Mouse (Mus musculus) left cerebral cortex, adult 8-10 months (tissue): ENCODE data around the gene Mamstr. TPM values are rescaled to one million over a fixed set of nuclear protein-coding genes. Genes with fewer than 3 reads are reported as not detected.

Source experiments
- DNase-seq, 2 experiments: peaks; one replicate each; pipeline ENCODE4 v3.0.0; 2022; ENCODE audit warnings: low spot score in 2 of 2
- total RNA-seq, 4 experiments: library from RNA; stranded (reverse); gene quantifications; 2 replicates each; pipeline ENCODE4 v1.2.4; 2022

Gene Mamstr
- 1 to 10 TPM; 3.5 to 6.0 (median 5.6) TPM for total RNA-seq

DNA sequence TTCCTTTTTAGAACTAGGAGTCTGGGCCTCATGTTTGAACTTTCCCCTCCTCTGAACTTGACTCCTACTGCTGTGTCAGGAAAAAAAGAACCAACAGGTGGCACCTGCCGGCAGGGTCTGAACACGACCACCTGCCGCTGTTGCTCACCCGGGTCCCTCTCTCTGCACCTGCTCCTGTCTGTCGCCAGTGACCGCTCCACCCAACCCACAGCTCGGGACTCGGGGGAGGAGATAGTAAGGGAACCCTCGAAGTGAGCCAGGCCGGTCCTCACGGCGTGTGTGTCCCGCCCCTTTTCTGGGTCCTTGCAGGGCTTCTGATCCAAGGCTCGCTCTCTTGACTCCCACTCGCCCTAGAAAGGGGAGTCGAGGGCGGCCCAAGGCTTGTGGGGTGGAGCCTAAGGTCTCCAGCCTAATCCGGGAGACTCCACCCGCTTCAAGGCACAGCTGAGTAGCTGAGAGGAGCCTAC is at the start of gene Mamstr:
Gene Mamstr, plus strand, starts transcription at position 417 of the 467 bp plus-strand sequence.
- no peak for DNase-seq

- no peak for DNase-seq
Observed at GRCm38 (mm10) chr7:45590874-45591273, 48.9 kb upstream of the Mamstr start.

DNA sequence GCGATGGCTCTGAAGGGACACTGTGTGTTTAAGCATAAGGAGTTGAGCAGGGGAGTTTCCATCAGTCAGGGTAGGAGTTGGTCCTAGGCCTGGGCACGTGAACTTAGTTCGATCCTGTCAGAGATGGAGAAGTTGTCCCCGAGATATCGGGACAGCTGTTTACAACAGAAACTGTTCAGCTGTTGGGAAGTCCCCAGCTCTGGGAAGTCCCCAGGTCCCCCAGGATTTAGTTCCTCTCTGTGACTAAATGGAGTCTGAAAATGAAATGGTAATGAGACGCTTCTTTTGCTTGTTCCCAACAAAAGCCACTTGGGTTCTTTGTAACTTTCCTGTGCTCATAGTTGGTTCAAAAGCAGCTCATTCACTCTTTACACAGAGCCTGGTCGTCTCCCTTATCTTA is 47.9 kb upstream of the Mamstr start:
- no peak for DNase-seq

GRCm38 (mm10) chr7:45593118-45593815 is 46.5 kb upstream of the Mamstr start:
- DNase-seq, result peak in 1 of 2 experiments; percentile 39

DNA sequence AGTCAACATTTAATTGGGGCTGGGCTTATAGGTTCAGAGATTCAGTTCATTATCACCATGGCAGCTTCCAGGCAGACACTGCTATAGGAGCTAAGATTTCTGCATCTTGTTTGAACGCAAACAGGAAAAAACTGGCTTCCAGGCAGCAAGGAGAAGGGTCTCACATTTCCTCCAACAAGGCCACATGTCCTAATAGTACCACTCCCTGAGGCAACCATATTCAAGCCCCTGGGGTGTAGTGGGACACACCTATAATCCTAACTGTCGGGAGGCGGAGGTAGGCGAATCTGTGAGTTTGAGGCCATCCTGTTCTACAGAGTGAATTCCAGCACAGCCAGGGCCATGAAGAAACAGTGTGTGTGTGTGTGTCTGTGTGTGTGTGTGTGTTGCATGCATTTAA is 44.6 kb upstream of the Mamstr start:
- DNase-seq, result no peak

DNA sequence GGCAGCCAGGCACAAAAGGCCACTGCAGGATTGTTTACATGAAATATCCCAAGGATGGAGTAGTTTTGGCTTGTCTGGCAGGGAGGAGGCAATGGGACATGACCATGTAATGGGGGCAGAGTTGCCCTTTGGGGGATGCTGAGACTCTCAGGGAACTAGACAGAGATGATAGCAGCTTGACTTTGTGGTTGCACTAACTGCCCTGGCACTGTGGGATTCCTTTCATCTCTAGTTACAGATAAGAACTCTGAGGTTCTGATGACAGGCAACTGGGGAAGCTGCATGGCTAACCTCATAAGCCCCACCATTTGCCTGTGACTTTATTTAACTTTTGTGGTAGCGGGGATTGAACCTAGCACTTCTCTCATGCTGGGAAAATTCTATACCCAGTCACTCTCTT is 43.7 kb upstream of the Mamstr start:
- DNase-seq, result no peak

GRCm38 (mm10) chr7:45597013-45597412 is 42.8 kb upstream of the Mamstr start:
- no peak for DNase-seq

DNA sequence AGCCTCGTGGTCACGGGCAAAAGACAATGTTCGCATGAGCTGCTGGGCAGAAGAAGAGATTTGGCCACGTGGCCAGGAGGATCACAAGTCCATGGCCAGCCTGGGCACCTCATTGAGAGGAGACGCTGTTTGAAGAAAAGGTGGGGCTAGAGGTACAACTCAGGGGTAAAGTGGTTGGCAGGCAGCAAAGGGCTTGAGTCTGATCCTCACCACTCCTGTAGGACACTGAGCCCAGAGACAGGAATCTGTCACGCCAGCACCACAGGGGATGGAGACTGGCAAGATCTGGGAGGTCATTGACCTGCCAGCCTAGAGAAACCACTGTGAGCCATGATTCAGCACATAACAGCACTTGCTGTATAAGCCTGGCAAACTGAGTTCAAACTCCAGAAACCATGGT is 42.2 kb upstream of the Mamstr start:
- no peak for DNase-seq

DNA sequence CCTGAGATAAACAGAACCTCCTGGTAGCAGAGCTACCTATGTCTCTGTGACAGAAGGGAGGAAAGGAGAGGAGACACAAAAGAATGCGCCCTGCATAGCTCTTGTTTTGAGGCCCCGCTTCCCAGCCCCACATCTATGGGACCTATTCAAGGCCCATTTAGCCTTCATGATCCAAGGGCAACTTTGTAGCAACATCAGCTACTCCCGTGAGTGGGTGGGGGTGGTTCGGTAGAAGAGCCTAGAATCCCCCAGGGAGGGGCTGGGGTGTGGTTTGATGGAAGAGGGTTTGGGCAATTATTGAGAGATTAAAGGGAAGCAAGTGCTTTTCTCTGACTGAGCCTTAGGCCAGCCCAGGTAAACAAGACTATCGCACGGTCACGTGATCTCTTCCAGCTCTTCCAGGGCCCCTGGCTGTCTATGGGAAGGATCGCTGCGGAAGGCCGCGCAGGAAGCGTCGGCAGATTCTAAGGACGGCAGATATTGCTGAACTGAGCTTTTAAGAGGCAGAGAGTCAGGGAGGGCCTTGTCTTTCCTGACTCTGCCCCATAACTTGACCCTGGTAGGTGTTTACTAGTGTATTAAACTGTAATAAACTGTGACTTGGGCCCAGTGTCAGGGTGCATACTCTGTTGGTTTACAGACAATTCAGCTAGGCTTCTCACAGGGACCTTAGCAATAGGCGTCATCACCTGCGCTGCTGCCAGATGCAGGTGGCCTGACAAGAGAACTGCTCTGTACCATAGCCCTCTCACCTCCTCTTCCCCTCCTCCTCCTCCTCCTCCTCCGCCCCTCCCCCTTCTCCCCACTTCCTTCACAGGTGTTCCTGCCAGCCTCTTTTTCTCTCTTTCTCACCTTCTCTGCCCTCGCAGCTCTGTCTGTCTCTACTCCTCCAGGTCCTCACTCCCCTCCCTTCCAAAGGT is 40.6 kb upstream of the Mamstr start:
- DNase-seq, result no peak

- DNase-seq, result no peak
Observed at GRCm38 (mm10) chr7:45605704-45606289, 34.0 kb upstream of the Mamstr start.

DNA sequence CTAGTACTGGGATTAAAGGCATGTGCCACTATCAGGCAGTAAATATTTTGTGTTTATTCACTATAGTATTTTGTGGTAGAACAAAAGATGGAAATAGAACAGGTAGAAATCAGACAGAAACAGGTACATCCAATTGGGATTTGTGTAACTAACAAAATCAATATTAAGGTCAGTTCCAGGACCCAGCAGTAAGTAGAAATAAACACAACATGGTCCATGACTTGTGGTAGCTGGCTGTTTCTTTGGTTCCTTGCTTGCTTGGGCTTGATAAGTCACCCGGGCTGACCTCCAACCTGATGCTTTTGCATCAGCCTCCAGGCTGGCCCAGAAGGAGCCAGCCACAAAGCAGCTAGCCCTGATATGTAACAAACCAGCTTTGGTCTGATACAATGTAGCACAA is 30.3 kb upstream of the Mamstr start:
- DNase-seq, result no peak

DNA sequence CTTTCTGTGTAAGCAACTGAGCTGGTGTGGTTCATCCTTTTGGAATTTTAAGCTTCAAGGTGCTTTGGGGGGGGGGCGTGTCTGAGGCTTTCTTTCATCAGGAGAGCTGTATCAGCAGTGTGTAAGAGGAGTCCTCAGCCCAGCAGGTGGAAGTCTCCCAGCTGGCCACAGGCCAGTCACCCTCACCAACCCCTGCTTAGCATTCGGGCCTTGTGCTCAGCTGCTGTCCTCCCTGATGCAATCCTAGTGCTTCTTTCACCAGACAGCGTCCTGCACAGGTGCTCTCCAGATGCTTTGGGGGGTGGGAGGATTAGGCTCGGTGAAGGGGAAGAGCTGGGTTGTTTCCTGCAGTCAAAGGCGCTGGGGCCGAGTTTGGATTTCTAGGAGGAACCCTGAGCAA is 23.5 kb upstream of the Mamstr start:
- no peak for DNase-seq

DNA sequence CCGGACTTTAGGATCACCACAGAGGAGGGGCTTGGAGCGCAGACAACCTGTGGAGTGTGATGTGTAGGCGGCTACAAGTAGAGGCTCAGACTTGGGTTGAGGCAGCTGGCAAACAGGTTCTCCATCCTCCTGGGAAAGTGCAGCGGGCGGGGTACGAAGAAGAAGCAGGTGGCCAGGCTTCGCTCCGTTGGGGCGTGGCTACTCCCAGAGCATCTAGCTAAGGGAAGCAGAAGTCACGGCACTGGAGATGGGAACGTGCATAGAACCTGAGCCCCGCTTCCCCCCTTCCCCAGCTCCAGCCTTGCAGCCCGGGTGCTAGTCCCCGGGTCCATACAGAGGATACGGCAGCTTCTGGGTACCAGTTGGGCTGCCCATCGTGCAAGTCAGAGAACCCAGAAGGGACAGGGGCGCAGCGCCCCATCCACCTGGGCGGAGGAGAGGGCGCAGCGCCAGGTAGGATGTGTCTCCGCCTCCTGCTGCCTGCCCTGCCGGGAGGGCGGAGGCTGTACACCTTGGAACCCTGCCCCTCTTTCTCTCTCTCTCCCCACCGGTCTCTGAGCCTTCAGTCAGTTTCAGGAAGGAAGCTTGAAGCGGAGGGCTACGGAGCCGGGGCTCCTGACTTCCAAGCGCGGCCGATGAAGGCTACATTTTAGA is 22.6 kb upstream of the Mamstr start, which contains the start of gene Fut1:
Gene Fut1, plus strand, starts transcription at position 248 of the 654 bp plus-strand sequence.
- DNase-seq, result no peak

DNA sequence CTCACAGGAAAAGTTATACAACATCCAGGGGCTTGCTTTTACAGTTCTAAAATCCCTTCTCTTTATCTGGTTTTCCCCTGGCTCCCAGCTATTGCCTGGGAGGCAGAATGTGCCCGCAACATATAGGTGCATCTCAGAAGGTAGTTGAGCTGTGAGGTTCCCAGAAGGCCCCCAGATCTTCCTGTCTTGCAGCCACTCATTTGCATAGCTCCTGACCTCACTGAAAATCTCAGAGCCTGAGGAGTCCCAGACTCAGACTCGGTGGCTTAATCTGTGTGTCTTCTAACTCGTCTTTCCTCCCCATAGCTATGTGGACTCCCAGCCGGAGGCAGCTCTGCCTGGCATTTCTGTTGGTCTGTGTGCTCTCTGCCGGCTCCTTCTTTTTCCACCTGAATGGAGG is 21.5 kb upstream of the Mamstr start:
- no peak for DNase-seq

DNA sequence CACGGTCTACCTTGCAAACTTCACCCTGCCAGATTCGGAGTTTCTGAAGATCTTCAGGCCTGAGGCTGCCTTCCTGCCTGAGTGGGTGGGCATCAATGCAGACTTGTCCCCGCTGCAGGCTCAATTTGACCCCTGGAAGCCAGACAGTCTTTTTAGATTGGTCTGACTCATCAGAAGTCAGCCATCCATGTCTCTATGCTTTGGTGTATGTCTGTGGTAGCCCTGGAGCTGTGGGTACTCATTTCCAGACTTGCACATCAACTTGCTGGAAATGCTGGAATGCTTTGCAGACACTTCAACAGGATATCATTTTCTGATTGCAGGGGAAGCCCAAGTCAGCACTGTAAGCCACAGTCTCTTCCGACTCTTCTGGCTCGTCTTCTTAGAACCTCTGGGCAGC is 20.2 kb upstream of the Mamstr start:
- DNase-seq, result no peak

GRCm38 (mm10) chr7:45621443-45621842 is 18.3 kb upstream of the Mamstr start, which contains the start of gene Izumo1:
TSS of gene Izumo1 (plus strand) at chr7:45621811.
- DNase-seq, result no peak

GRCm38 (mm10) chr7:45623507-45623906 is 16.3 kb upstream of the Mamstr start:
- no peak for DNase-seq

- DNase-seq, result no peak
Observed at GRCm38 (mm10) chr7:45624718-45625117, 15.1 kb upstream of the Mamstr start.

DNA sequence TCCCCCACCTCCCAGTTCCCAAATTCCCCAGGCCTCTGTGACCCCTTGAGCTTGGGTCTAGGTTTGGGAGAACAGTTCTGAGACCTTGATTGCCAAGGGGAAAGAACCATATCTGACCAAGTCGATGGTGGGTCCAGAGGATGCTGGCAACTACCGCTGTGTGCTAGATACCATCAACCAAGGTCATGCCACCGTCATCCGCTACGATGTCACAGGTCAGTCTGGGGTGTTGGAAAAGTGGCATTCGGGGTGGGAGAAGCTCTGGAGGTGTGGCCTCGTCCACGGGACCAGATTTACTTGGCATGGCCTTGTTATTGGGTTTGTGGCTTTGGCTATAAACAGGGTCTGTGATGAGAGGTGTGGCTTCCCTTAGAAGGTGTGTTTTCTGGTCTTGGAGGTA is 14.3 kb upstream of the Mamstr start:
- DNase-seq, result no peak

GRCm38 (mm10) chr7:45626571-45627076 is 13.2 kb upstream of the Mamstr start:
- DNase-seq, result no peak

GRCm38 (mm10) chr7:45627261-45627660 is 12.5 kb upstream of the Mamstr start, which contains the start of gene Rasip1:
TSS of gene Rasip1 (plus strand) at chr7:45627488.
- no peak for DNase-seq
